Mouse (Mus musculus): ENCODE data around the gene Pnpla1. TPM values are rescaled to one million over a fixed set of nuclear protein-coding genes. Genes with fewer than 3 reads are reported as not detected.
"Not testable (repeated sequence)": the region's sequence is repeated elsewhere in the genome, so short reads cannot be mapped to it uniquely, and the experiment has no call there.

Gene Pnpla1
- total RNA-seq (2017) = not detected in 3 replicates

GRCm38 (mm10) chr17:28858205-28858604, at the start of gene Pnpla1:
Pnpla1 (plus strand) TSS chr17:28858411.
- ATAC-seq (replicated peaks; ENCODE audit: insufficient number of reproducible peaks, low FRiP score, low TSS enrichment, poor library complexity, severe bottlenecking) = no peak

GRCm38 (mm10) chr17:28808714-28809113, 49.5 kb upstream of the Pnpla1 start:
- ATAC-seq (replicated peaks; ENCODE audit: insufficient number of reproducible peaks, low FRiP score, low TSS enrichment, poor library complexity, severe bottlenecking) = no peak

GRCm38 (mm10) chr17:28809175-28809831, 48.9 kb upstream of the Pnpla1 start:
- no peak for ATAC-seq (replicated peaks; ENCODE audit: insufficient number of reproducible peaks, low FRiP score, low TSS enrichment, poor library complexity, severe bottlenecking)

- no peak for ATAC-seq (replicated peaks; ENCODE audit: insufficient number of reproducible peaks, low FRiP score, low TSS enrichment, poor library complexity, severe bottlenecking)
These were observed 45.9 kb upstream of the Pnpla1 start for GRCm38 (mm10) chr17:28812345-28812744.

GRCm38 (mm10) chr17:28814529-28815097, 43.6 kb upstream of the Pnpla1 start:
- ATAC-seq (replicated peaks; ENCODE audit: insufficient number of reproducible peaks, low FRiP score, low TSS enrichment, poor library complexity, severe bottlenecking) = no peak; the same call in 1 of the 2 replicates

- no peak for ATAC-seq (replicated peaks; ENCODE audit: insufficient number of reproducible peaks, low FRiP score, low TSS enrichment, poor library complexity, severe bottlenecking)
These were observed 42.7 kb upstream of the Pnpla1 start for GRCm38 (mm10) chr17:28815384-28816004.

- ATAC-seq (replicated peaks; ENCODE audit: insufficient number of reproducible peaks, low FRiP score, low TSS enrichment, poor library complexity, severe bottlenecking) = not testable (repeated sequence)
These were observed 41.9 kb upstream of the Pnpla1 start for GRCm38 (mm10) chr17:28816326-28816725.

GRCm38 (mm10) chr17:28816875-28817811, 41.1 kb upstream of the Pnpla1 start:
- no peak for ATAC-seq (replicated peaks; ENCODE audit: insufficient number of reproducible peaks, low FRiP score, low TSS enrichment, poor library complexity, severe bottlenecking)

- no peak for ATAC-seq (replicated peaks; ENCODE audit: insufficient number of reproducible peaks, low FRiP score, low TSS enrichment, poor library complexity, severe bottlenecking)
These were observed 38.0 kb upstream of the Pnpla1 start for GRCm38 (mm10) chr17:28820189-28820588.

- ATAC-seq (replicated peaks; ENCODE audit: insufficient number of reproducible peaks, low FRiP score, low TSS enrichment, poor library complexity, severe bottlenecking) = no peak
These were observed 35.0 kb upstream of the Pnpla1 start for GRCm38 (mm10) chr17:28823004-28823745.

- no peak for ATAC-seq (replicated peaks; ENCODE audit: insufficient number of reproducible peaks, low FRiP score, low TSS enrichment, poor library complexity, severe bottlenecking)
These were observed 34.5 kb upstream of the Pnpla1 start for GRCm38 (mm10) chr17:28823749-28824148.

GRCm38 (mm10) chr17:28824896-28825295, 33.3 kb upstream of the Pnpla1 start:
- no peak for ATAC-seq (replicated peaks; ENCODE audit: insufficient number of reproducible peaks, low FRiP score, low TSS enrichment, poor library complexity, severe bottlenecking)

GRCm38 (mm10) chr17:28825359-28826041, 32.7 kb upstream of the Pnpla1 start:
- ATAC-seq (replicated peaks; ENCODE audit: insufficient number of reproducible peaks, low FRiP score, low TSS enrichment, poor library complexity, severe bottlenecking) = no peak

GRCm38 (mm10) chr17:28827665-28828231, 30.5 kb upstream of the Pnpla1 start:
- ATAC-seq (replicated peaks; ENCODE audit: insufficient number of reproducible peaks, low FRiP score, low TSS enrichment, poor library complexity, severe bottlenecking) = no peak

- ATAC-seq (replicated peaks; ENCODE audit: insufficient number of reproducible peaks, low FRiP score, low TSS enrichment, poor library complexity, severe bottlenecking) = no peak
These were observed 29.1 kb upstream of the Pnpla1 start for GRCm38 (mm10) chr17:28829120-28829519.

- ATAC-seq (replicated peaks; ENCODE audit: insufficient number of reproducible peaks, low FRiP score, low TSS enrichment, poor library complexity, severe bottlenecking) = no peak
These were observed 27.1 kb upstream of the Pnpla1 start for GRCm38 (mm10) chr17:28831065-28831464.

GRCm38 (mm10) chr17:28832040-28832439, 26.2 kb upstream of the Pnpla1 start:
- ATAC-seq (replicated peaks; ENCODE audit: insufficient number of reproducible peaks, low FRiP score, low TSS enrichment, poor library complexity, severe bottlenecking) = no peak

- ATAC-seq (replicated peaks; ENCODE audit: insufficient number of reproducible peaks, low FRiP score, low TSS enrichment, poor library complexity, severe bottlenecking) = no peak
These were observed 25.3 kb upstream of the Pnpla1 start for GRCm38 (mm10) chr17:28832875-28833274.

Measured in monocyte, adult 5-6 weeks (primary cell).